Mouse (Mus musculus) layer of hippocampus, postnatal 36 days (tissue): ENCODE results near the gene F11r. TPM values are rescaled to one million over a fixed set of nuclear protein-coding genes. Genes with fewer than 3 reads are reported as not detected.

Experiments used
- total RNA-seq, 2 experiments: library from RNA; stranded (reverse); gene quantifications; 2 replicates each; pipeline ENCODE4 v1.2.3; 2021

The F11r gene
- total RNA-seq, 2 experiments from 2014 or later: 5.0 to 6.6 TPM

Other genes with a start within 250 kb of the F11r start
- gene Pcp4l1, start 241.3 kb upstream of the F11r start, total RNA-seq: 10 to 100 TPM; 39.4 to 42.3 TPM
- under 1 TPM; 0.20 to 0.25 TPM for gene Nr1i3, start 223.6 kb upstream of the F11r start, total RNA-seq
- 10 to 100 TPM; 72.4 to 80.2 TPM for gene Tomm40l, start 215.0 kb upstream of the F11r start, total RNA-seq
- gene Apoa2, start 212.5 kb upstream of the F11r start, total RNA-seq: 1 to 10 TPM in 1 of 2 experiments, not detected in 1; 1.2 TPM
- 10 to 100 TPM; 13.5 to 15.2 TPM for gene Fcer1g, start 203.2 kb upstream of the F11r start, total RNA-seq
- gene Adamts4, start 187.1 kb upstream of the F11r start, total RNA-seq: 10 to 100 TPM; 15.1 to 15.5 TPM
- 100 to 1,000 TPM; 275 to 286 TPM for gene Ndufs2, start 186.1 kb upstream of the F11r start, total RNA-seq
- 10 to 100 TPM; 68.5 to 76.8 TPM for gene B4galt3, start 167.2 kb upstream of the F11r start, total RNA-seq
- 10 to 100 TPM; 28.0 to 31.4 TPM for gene Ppox, start 156.3 kb upstream of the F11r start, total RNA-seq
- 10 to 100 TPM; 66.9 to 70.5 TPM for gene Usp21, start 149.5 kb upstream of the F11r start, total RNA-seq
- 100 to 1,000 TPM; 101 to 112 TPM for gene Ufc1, start 142.5 kb upstream of the F11r start, total RNA-seq
- gene Dedd, start 108.4 kb upstream of the F11r start, total RNA-seq: 10 to 100 TPM; 36.5 to 41.3 TPM
- 10 to 100 TPM; 45.9 to 49.5 TPM for gene Nit1, start 91.9 kb upstream of the F11r start, total RNA-seq
- gene Pfdn2, start 91.9 kb upstream of the F11r start, total RNA-seq: 100 to 1,000 TPM; 160 to 166 TPM
- gene Klhdc9, start 76.7 kb upstream of the F11r start, total RNA-seq: 1 to 10 TPM; 4.1 to 4.7 TPM
- gene Nectin4, start 67.4 kb upstream of the F11r start, total RNA-seq: 1 to 10 TPM; 3.6 to 4.7 TPM
- 1 to 10 TPM; 2.0 to 2.1 TPM for gene Arhgap30, start 48.6 kb upstream of the F11r start, total RNA-seq
- gene Usf1, start 26.2 kb upstream of the F11r start, total RNA-seq: 100 to 1,000 TPM; 114 to 132 TPM
- gene Tstd1, start 18.7 kb upstream of the F11r start, total RNA-seq: 1 to 10 TPM; 4.1 to 5.9 TPM
- gene Alyref2, start 65.9 kb downstream of the F11r start, total RNA-seq: 1 to 10 TPM; 6.8 to 7.1 TPM
- not detected for gene Itln1, start 97.8 kb downstream of the F11r start, total RNA-seq
- gene Cd244a, start 121.7 kb downstream of the F11r start, total RNA-seq: not detected
- gene Ly9, start 169.9 kb downstream of the F11r start, total RNA-seq: not detected
- not detected for gene Slamf7, start 215.5 kb downstream of the F11r start, total RNA-seq
- under 1 TPM in 1 of 2 experiments, not detected in 1; 0.77 TPM for gene Cd48, start 244.5 kb downstream of the F11r start, total RNA-seq